Mouse (Mus musculus) embryonic facial prominence, embryonic 13.5 days (tissue): ENCODE results near the gene Adamts14. TPM values are rescaled to one million over a fixed set of nuclear protein-coding genes. Genes with fewer than 3 reads are reported as not detected.

Source experiments
- ATAC-seq: fragments of 200-750 bp; cut with Nextera tagmentation; 2 replicates; pipeline ENCODE4 v1.8.0; 2017; ENCODE audit warnings: low read depth; ENCODE audit not compliant: insufficient number of reproducible peaks, insufficient read depth, low FRiP score, low TSS enrichment
- H3K27ac ChIP-seq: fragments of 300-500 bp; sonication (generic); 2 replicates; pipeline ENCODE4 v1.5.1; 2015; ENCODE audit warnings: moderate library complexity, mild to moderate bottlenecking, inconsistent platforms
- H3K27me3 ChIP-seq: fragments of 300-500 bp; sonication (generic); 2 replicates; pipeline ENCODE4 v1.6.1; 2015; ENCODE audit warnings: mild to moderate bottlenecking, inconsistent platforms
- H3K36me3 ChIP-seq: fragments of 300-500 bp; sonication (generic); 2 replicates; pipeline ENCODE4 v1.6.1; 2015; ENCODE audit warnings: mild to moderate bottlenecking, inconsistent platforms
- H3K4me1 ChIP-seq: fragments of 300-500 bp; sonication (generic); 2 replicates; pipeline ENCODE4 v1.6.1; 2015; ENCODE audit warnings: inconsistent platforms
- H3K4me2 ChIP-seq: fragments of 300-500 bp; sonication (generic); 2 replicates; pipeline ENCODE4 v1.6.1; 2015; ENCODE audit warnings: moderate library complexity, mild to moderate bottlenecking, inconsistent platforms
- H3K4me3 ChIP-seq: fragments of 300-500 bp; sonication (generic); 2 replicates; pipeline ENCODE4 v1.5.1; 2015; ENCODE audit warnings: mild to moderate bottlenecking, inconsistent platforms
- H3K9ac ChIP-seq: fragments of 300-500 bp; sonication (generic); 2 replicates; pipeline ENCODE4 v1.6.1; 2015; ENCODE audit warnings: mild to moderate bottlenecking, inconsistent platforms
- H3K9me3 ChIP-seq: fragments of 300-500 bp; sonication (generic); 2 replicates; pipeline ENCODE4 v1.6.1; 2016; ENCODE audit warnings: inconsistent platforms
- WGBS: fragments of 180-500 bp; shearing (Covaris S2); methylation state at CpG from one replicate; pipeline ENCODE4 v1.1.7; 2015; ENCODE audit warnings: mixed read lengths; 5-methylcytosine and 5-hydroxymethylcytosine counted together
- polyA plus RNA-seq: library from polyadenylated mRNA; unstranded; fragments of >200 nt; fragmentation: Nextera tagmentation; extraction: Ambion mirVana; gene quantifications from 2 replicates; pipeline ENCODE4 v1.2.1, GENCODE M21; 2015

The Adamts14 gene
- polyA plus RNA-seq, result 2.2 and 2.9 TPM in 2 replicates

- Histone ChIP-seq H3K9ac (peak within 1 kb of the TSS; percentile 82), H3K4me3 (peak within 1 kb of the TSS; percentile 60), H3K9me3 (no peaks in the 10 kb centered on the region), H3K4me1 (peaks cover 31% of the 10 kb centered on the region), H3K27me3 (peaks cover 17% of the 10 kb centered on the region), H3K36me3 (no peaks in the 10 kb centered on the region), H3K27ac (peak within 1 kb of the TSS; percentile 44; the same call in 1 of the 2 replicates), H3K4me2 (peak within 1 kb of the TSS; percentile 91)
- peak; percentile 38; the same call in 1 of the 2 replicates for ATAC-seq
- WGBS, result under 1% methylated on average over 54 of the region's 75 CpGs
Measured at GRCm38 (mm10) chr10:61273081-61273843, at the start of gene Adamts14. Gene Adamts14 (minus strand): TSS chr10:61273438.

GRCm38 (mm10) chr10:61318527-61318926, 45.3 kb upstream of the Adamts14 start:
- Histone ChIP-seq H3K9ac (no peak overlapping the region), H3K4me1 (peaks cover 12% of the 10 kb centered on the region; the same call in 1 of the 2 replicates), H3K9me3 (no peaks in the 10 kb centered on the region), H3K36me3 (peaks cover 33% of the 10 kb centered on the region), H3K27me3 (no peaks in the 10 kb centered on the region), H3K4me3 (no peak overlapping the region), H3K4me2 (no peak overlapping the region), H3K27ac (no peak overlapping the region)
- WGBS, result 84% methylated on average over 3 of the region's 3 CpGs
- no peak for ATAC-seq

GRCm38 (mm10) chr10:61315324-61315880, 42.2 kb upstream of the Adamts14 start:
- no peak overlapping the region for H3K4me2 ChIP-seq
- WGBS, result 36% methylated on average over 9 of the region's 9 CpGs
- peaks cover 7% of the 10 kb centered on the region for H3K36me3 ChIP-seq
- no peak overlapping the region for H3K4me3 ChIP-seq
- H3K9ac ChIP-seq, result no peak overlapping the region
- no peaks in the 10 kb centered on the region for H3K9me3 ChIP-seq
- no peaks in the 10 kb centered on the region for H3K27me3 ChIP-seq
- H3K4me1 ChIP-seq, result peaks cover 23% of the 10 kb centered on the region
- no peak for ATAC-seq
- no peak overlapping the region for H3K27ac ChIP-seq

- Histone ChIP-seq H3K9ac (no peak overlapping the region), H3K4me2 (no peak overlapping the region), H3K27ac (no peak overlapping the region), H3K27me3 (no peaks in the 10 kb centered on the region), H3K4me1 (peaks cover 31% of the 10 kb centered on the region), H3K4me3 (no peak overlapping the region), H3K9me3 (no peaks in the 10 kb centered on the region), H3K36me3 (no peaks in the 10 kb centered on the region)
- no peak for ATAC-seq
- 67% methylated on average over 7 of the region's 7 CpGs for WGBS
Measured at GRCm38 (mm10) chr10:61313750-61314149, 40.5 kb upstream of the Adamts14 start.

GRCm38 (mm10) chr10:61312754-61313153, 39.5 kb upstream of the Adamts14 start:
- Histone ChIP-seq H3K9me3 (no peaks in the 10 kb centered on the region), H3K27ac (peak overlapping the region; percentile 62), H3K27me3 (no peaks in the 10 kb centered on the region), H3K9ac (no peak overlapping the region), H3K4me3 (no peak overlapping the region), H3K36me3 (no peaks in the 10 kb centered on the region), H3K4me1 (peaks cover 35% of the 10 kb centered on the region), H3K4me2 (no peak overlapping the region)
- no peak for ATAC-seq
- 27% methylated on average over 7 of the region's 7 CpGs for WGBS

- Histone ChIP-seq H3K4me2 (no peak overlapping the region), H3K27ac (peak overlapping the region; percentile 62; the same call in 1 of the 2 replicates), H3K4me3 (no peak overlapping the region), H3K9ac (0 out of 2 replicates have a peak overlapping the region, but pooled peaks have one; percentile 40), H3K4me1 (peaks cover 35% of the 10 kb centered on the region), H3K27me3 (no peaks in the 10 kb centered on the region), H3K36me3 (no peaks in the 10 kb centered on the region), H3K9me3 (no peaks in the 10 kb centered on the region)
- 63% methylated on average over 6 of the region's 6 CpGs for WGBS
- ATAC-seq, result no peak
Measured at GRCm38 (mm10) chr10:61312159-61312558, 38.9 kb upstream of the Adamts14 start.

GRCm38 (mm10) chr10:61308706-61309320, 35.6 kb upstream of the Adamts14 start:
- ATAC-seq, result no peak
- Histone ChIP-seq H3K4me1 (peaks cover 23% of the 10 kb centered on the region), H3K9me3 (no peaks in the 10 kb centered on the region), H3K27me3 (no peaks in the 10 kb centered on the region), H3K9ac (no peak overlapping the region), H3K36me3 (no peaks in the 10 kb centered on the region), H3K4me2 (no peak overlapping the region), H3K4me3 (no peak overlapping the region), H3K27ac (peak overlapping the region; percentile 12; the same call in 1 of the 2 replicates)
- 43% methylated on average over 12 of the region's 12 CpGs for WGBS

GRCm38 (mm10) chr10:61305928-61306590, 32.8 kb upstream of the Adamts14 start:
- WGBS, result 78% methylated on average over 13 of the region's 13 CpGs
- H3K27me3 ChIP-seq, result no peaks in the 10 kb centered on the region
- no peak for ATAC-seq

GRCm38 (mm10) chr10:61304046-61304445, 30.8 kb upstream of the Adamts14 start:
- Histone ChIP-seq H3K4me1 (peaks cover 7% of the 10 kb centered on the region; the same call in 1 of the 2 replicates), H3K4me2 (no peak overlapping the region), H3K9me3 (no peaks in the 10 kb centered on the region), H3K9ac (no peak overlapping the region), H3K4me3 (no peak overlapping the region), H3K27me3 (no peaks in the 10 kb centered on the region), H3K27ac (no peak overlapping the region), H3K36me3 (no peaks in the 10 kb centered on the region)
- ATAC-seq, result no peak
- WGBS, result 80% methylated on average over 6 of the region's 6 CpGs

More at GRCm38 (mm10) chr10:61305928-61306590, 32.8 kb upstream of the Adamts14 start:
- Histone ChIP-seq H3K36me3 (no peaks in the 10 kb centered on the region), H3K27ac (no peak overlapping the region), H3K4me1 (peaks cover 12% of the 10 kb centered on the region; the same call in 1 of the 2 replicates), H3K9ac (no peak overlapping the region), H3K9me3 (no peaks in the 10 kb centered on the region), H3K4me2 (no peak overlapping the region), H3K4me3 (no peak overlapping the region)

GRCm38 (mm10) chr10:61300996-61301395, 27.8 kb upstream of the Adamts14 start:
- Histone ChIP-seq H3K36me3 (no peaks in the 10 kb centered on the region), H3K4me3 (no peak overlapping the region), H3K4me2 (no peak overlapping the region), H3K9ac (no peak overlapping the region), H3K4me1 (no peaks in the 10 kb centered on the region), H3K27ac (no peak overlapping the region), H3K27me3 (no peaks in the 10 kb centered on the region), H3K9me3 (no peaks in the 10 kb centered on the region)
- WGBS, result 45% methylated on average over 3 of the region's 3 CpGs
- ATAC-seq, result no peak

- Histone ChIP-seq H3K27me3 (no peaks in the 10 kb centered on the region), H3K27ac (no peak within 1 kb of the TSS), H3K9ac (no peak within 1 kb of the TSS), H3K4me2 (no peak within 1 kb of the TSS), H3K9me3 (peaks cover 3% of the 10 kb centered on the region; the same call in 1 of the 2 replicates), H3K4me1 (no peaks in the 10 kb centered on the region), H3K4me3 (no peak within 1 kb of the TSS), H3K36me3 (no peaks in the 10 kb centered on the region)
- WGBS, result 85% methylated on average over 7 of the region's 7 CpGs
- ATAC-seq, result no peak
Measured at GRCm38 (mm10) chr10:61297477-61297876, 24.2 kb upstream of the Adamts14 start, which contains the start of gene Prf1. Gene Prf1 (plus strand): TSS chr10:61297833.
